Mouse (Mus musculus) stomach, postnatal 0 days (tissue): ENCODE data around the gene Klk1b1.

Source experiments
- CTCF ChIP-seq: IDR thresholded peaks from 2 replicates; pipeline ENCODE4 v1.5.1; 2016; ENCODE audit warnings: antibody characterized with exemption, low read depth, mild to moderate bottlenecking, moderate library complexity
- EP300 ChIP-seq: optimal IDR thresholded peaks from 2 replicates; pipeline ENCODE3; 2016; ENCODE audit warnings: antibody characterized with exemption

DNA sequence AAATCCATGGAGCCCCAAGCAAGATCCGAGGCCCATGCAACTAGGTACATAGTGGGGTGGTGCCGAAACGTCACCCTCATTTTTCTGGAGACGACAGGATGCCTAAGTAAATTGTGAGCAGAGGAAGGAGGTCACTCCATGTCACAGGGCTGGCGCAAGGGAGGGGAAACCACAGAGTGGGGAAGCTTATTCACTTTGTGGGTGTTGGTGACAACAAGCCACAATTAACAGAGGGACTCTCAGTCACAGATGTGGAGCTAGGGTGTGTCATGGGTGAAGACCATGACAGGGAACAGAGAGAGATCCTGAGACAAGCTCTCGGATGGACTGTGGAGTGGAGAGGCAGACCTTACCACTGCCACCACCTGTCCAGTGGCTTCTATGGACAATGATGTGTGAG is 45.5 kb upstream of the Klk1b1 start:
- TF ChIP-seq CTCF (no peak), EP300 (no peak)
